Mouse (Mus musculus): ENCODE results near the gene Zfp715. TPM values are rescaled to one million over a fixed set of nuclear protein-coding genes. Genes with fewer than 3 reads are reported as not detected.
"Not testable (repeated sequence)": the region's sequence is repeated elsewhere in the genome, so short reads cannot be mapped to it uniquely, and the experiment has no call there.

The Zfp715 gene
- polyA plus RNA-seq, 1 experiment from 2014 or later, result 12.2 TPM

- Histone ChIP-seq H3K4me1 (ENCODE audit: control insufficient read depth, insufficient read depth, low read length) (no peaks in the 10 kb centered on the region), H3K36me3 (ENCODE audit: control insufficient read depth, insufficient read depth) (no peaks in the 10 kb centered on the region), H3K27ac (ENCODE audit: low read length) (no peak overlapping the region), H3K4me3 (ENCODE audit: low read length) (no peak overlapping the region), H3K4me2 (ENCODE audit: low read depth, low read length) (no peak overlapping the region), H3K27me3 (ENCODE audit: control insufficient read depth, insufficient read depth, low read length) (no peaks in the 10 kb centered on the region), H3K9me3 (replicated peaks; ENCODE audit: control insufficient read depth, low read length) (peaks cover 11% of the 10 kb centered on the region), H3K9ac (ENCODE audit: low read length) (no peak overlapping the region)
- WGBS, result 74% methylated on average over 1 of the region's 1 CpGs
- ATAC-seq (replicated peaks; ENCODE audit: extremely low read depth, insufficient read depth, low FRiP score), result no peak
These were observed 39.6 kb downstream of the Zfp715 start for GRCm38 (mm10) chr7:43273476-43273875.

- not testable (repeated sequence) for H3K36me3 ChIP-seq (ENCODE audit: control insufficient read depth, insufficient read depth); H3K4me3 ChIP-seq (ENCODE audit: low read length); ATAC-seq (replicated peaks; ENCODE audit: extremely low read depth, insufficient read depth, low FRiP score); H3K4me2 ChIP-seq (ENCODE audit: low read depth, low read length); H3K27me3 ChIP-seq (ENCODE audit: control insufficient read depth, insufficient read depth, low read length); H3K9ac ChIP-seq (ENCODE audit: low read length); H3K27ac ChIP-seq (ENCODE audit: low read length); H3K4me1 ChIP-seq (ENCODE audit: control insufficient read depth, insufficient read depth, low read length)
- 87% methylated on average over 13 of the region's 13 CpGs for WGBS
- peaks cover 15% of the 10 kb centered on the region for H3K9me3 ChIP-seq (replicated peaks; ENCODE audit: control insufficient read depth, low read length)
These were observed 45.7 kb downstream of the Zfp715 start for GRCm38 (mm10) chr7:43267359-43267758.

DNA sequence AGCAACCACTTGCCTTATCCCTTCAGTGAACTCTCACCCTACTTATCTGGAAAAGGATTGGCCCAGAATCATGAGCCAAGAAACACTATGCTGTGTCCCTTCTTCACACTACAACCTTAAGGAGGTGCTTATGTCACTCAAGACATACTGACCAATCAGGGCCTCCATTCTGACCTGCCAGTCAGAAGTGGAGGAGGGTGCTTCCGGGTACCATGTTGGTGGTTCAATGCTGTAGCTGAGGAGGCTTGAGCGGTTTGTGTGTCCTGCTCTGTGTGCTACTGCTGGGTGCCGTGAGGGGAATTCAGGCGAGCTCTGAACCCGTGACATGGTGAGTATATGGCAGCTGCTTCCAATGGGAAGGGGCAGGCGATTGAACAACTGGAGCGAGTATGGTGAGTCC is 59.6 kb downstream of the Zfp715 start:
- H3K4me2 ChIP-seq (ENCODE audit: low read depth, low read length), result no peak overlapping the region
- no peaks in the 10 kb centered on the region for H3K36me3 ChIP-seq (ENCODE audit: control insufficient read depth, insufficient read depth)
- no peak overlapping the region for H3K4me3 ChIP-seq (ENCODE audit: low read length)
- peaks cover 4% of the 10 kb centered on the region; the same call in 1 of the 2 replicates for H3K9me3 ChIP-seq (replicated peaks; ENCODE audit: control insufficient read depth, low read length)
- 71% methylated on average over 7 of the region's 7 CpGs for WGBS
- H3K4me1 ChIP-seq (ENCODE audit: control insufficient read depth, insufficient read depth, low read length), result no peaks in the 10 kb centered on the region
- H3K27me3 ChIP-seq (ENCODE audit: control insufficient read depth, insufficient read depth, low read length), result no peaks in the 10 kb centered on the region
- ATAC-seq (replicated peaks; ENCODE audit: extremely low read depth, insufficient read depth, low FRiP score), result no peak
- no peak overlapping the region for H3K9ac ChIP-seq (ENCODE audit: low read length)
- no peak overlapping the region for H3K27ac ChIP-seq (ENCODE audit: low read length)

GRCm38 (mm10) chr7:43250718-43251117 is 62.4 kb downstream of the Zfp715 start:
- H3K4me2 ChIP-seq (ENCODE audit: low read depth, low read length); H3K9ac ChIP-seq (ENCODE audit: low read length); H3K9me3 ChIP-seq (replicated peaks; ENCODE audit: control insufficient read depth, low read length); H3K27ac ChIP-seq (ENCODE audit: low read length); ATAC-seq (replicated peaks; ENCODE audit: extremely low read depth, insufficient read depth, low FRiP score); H3K4me3 ChIP-seq (ENCODE audit: low read length); H3K4me1 ChIP-seq (ENCODE audit: control insufficient read depth, insufficient read depth, low read length); H3K27me3 ChIP-seq (ENCODE audit: control insufficient read depth, insufficient read depth, low read length); H3K36me3 ChIP-seq (ENCODE audit: control insufficient read depth, insufficient read depth): not testable (repeated sequence)
- 74% methylated on average over 1 of the region's 1 CpGs for WGBS

Other genes starting within 250 kb of the Zfp715 start
- not detected in 2 replicates for gene Zfp936, start 199.1 kb downstream of the Zfp715 start, polyA plus RNA-seq (2015; fragmentation: Nextera tagmentation; extraction: Ambion mirVana)
- gene Siglecf, start 38.0 kb upstream of the Zfp715 start, polyA plus RNA-seq (2015; fragmentation: Nextera tagmentation; extraction: Ambion mirVana), result 0.24 and 0.28 TPM in 2 replicates
- 0.17 TPM in 2 replicates for gene Siglecg, start 94.9 kb upstream of the Zfp715 start, polyA plus RNA-seq (2015; fragmentation: Nextera tagmentation; extraction: Ambion mirVana)
- not detected in 2 replicates for gene Lim2, start 114.4 kb upstream of the Zfp715 start, polyA plus RNA-seq (2015; fragmentation: Nextera tagmentation; extraction: Ambion mirVana)
- gene Nkg7, start 123.8 kb upstream of the Zfp715 start, polyA plus RNA-seq (2015; fragmentation: Nextera tagmentation; extraction: Ambion mirVana), result 11.6 and 20.9 TPM in 2 replicates
- not detected in 2 replicates for gene Cldnd2, start 127.5 kb upstream of the Zfp715 start, polyA plus RNA-seq (2015; fragmentation: Nextera tagmentation; extraction: Ambion mirVana)
- 803 and 831 TPM in 2 replicates for gene Etfb, start 130.8 kb upstream of the Zfp715 start, polyA plus RNA-seq (2015; fragmentation: Nextera tagmentation; extraction: Ambion mirVana)
- gene Gm45233, start 130.8 kb upstream of the Zfp715 start, polyA plus RNA-seq (2015; fragmentation: Nextera tagmentation; extraction: Ambion mirVana), result 0.18 and 0.97 TPM in 2 replicates
- 3.4 and 4.2 TPM in 2 replicates for gene Vsig10l, start 149.9 kb upstream of the Zfp715 start, polyA plus RNA-seq (2015; fragmentation: Nextera tagmentation; extraction: Ambion mirVana)
- 0.06 TPM in 1 of 2 replicates, not detected in the other for gene Iglon5, start 176.8 kb upstream of the Zfp715 start, polyA plus RNA-seq (2015; fragmentation: Nextera tagmentation; extraction: Ambion mirVana)
- not detected in 2 replicates for gene 4931406B18Rik, start 192.6 kb upstream of the Zfp715 start, polyA plus RNA-seq (2015; fragmentation: Nextera tagmentation; extraction: Ambion mirVana)
- gene Cd33, start 231.1 kb upstream of the Zfp715 start, polyA plus RNA-seq (2015; fragmentation: Nextera tagmentation; extraction: Ambion mirVana), result 0.51 and 0.85 TPM in 2 replicates
- 1.3 and 2.0 TPM in 2 replicates for gene Zfp658, start 249.0 kb upstream of the Zfp715 start, polyA plus RNA-seq (2015; fragmentation: Nextera tagmentation; extraction: Ambion mirVana)

Data from heart, embryonic 16.5 days (tissue).